Mouse (Mus musculus): ENCODE data around the gene Spn. TPM values are rescaled to one million over a fixed set of nuclear protein-coding genes. Genes with fewer than 3 reads are reported as not detected.
"Not testable (repeated sequence)": the region's sequence is repeated elsewhere in the genome, so short reads cannot be mapped to it uniquely, and the experiment has no call there.

Gene Spn
- polyA plus RNA-seq, 1 experiment: not detected

DNA sequence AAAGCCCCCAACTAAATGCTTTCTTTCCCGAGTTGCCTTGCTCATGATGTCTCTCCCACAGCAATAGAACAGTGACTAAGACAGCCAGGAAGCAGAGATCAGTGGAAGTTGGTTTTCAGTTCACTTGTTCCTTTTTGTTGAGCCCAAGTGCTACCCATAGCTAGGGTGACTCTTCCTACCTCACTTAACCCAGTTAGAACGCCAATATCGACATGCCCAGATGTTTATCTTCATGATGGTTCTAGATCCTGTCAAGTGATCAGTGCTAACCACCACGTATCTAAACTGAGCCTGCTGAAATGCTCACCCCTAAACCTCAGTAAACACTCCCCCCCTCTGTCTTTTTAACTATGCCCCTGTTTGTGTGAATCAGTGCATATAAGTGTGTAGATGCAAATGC, 38.1 kb downstream of the Spn start:
- H3K27ac ChIP-seq (ENCODE audit: insufficient read depth, low read length): no peak overlapping the region
- H3K4me3 ChIP-seq (ENCODE audit: insufficient read depth, low read length): no peak overlapping the region
- TF ChIP-seq CTCF (IDR thresholded peaks at IDR 0.05; ENCODE audit: borderline replicate concordance, insufficient read depth, low read length): no peak
- no peak for TF ChIP-seq POLR2A (IDR thresholded peaks at IDR 0.05; ENCODE audit: low read depth, low read length)
- H3K4me1 ChIP-seq (ENCODE audit: control insufficient read depth, insufficient read depth, low read length): no peaks in the 10 kb centered on the region

GRCm38 (mm10) chr7:127098950-127099349, 38.7 kb downstream of the Spn start:
- TF ChIP-seq POLR2A (IDR thresholded peaks at IDR 0.05; ENCODE audit: low read depth, low read length) (no peak), CTCF (IDR thresholded peaks at IDR 0.05; ENCODE audit: borderline replicate concordance, insufficient read depth, low read length) (no peak)
- Histone ChIP-seq H3K4me1 (ENCODE audit: control insufficient read depth, insufficient read depth, low read length) (no peaks in the 10 kb centered on the region), H3K27ac (ENCODE audit: insufficient read depth, low read length) (no peak overlapping the region), H3K4me3 (ENCODE audit: insufficient read depth, low read length) (no peak overlapping the region)

DNA sequence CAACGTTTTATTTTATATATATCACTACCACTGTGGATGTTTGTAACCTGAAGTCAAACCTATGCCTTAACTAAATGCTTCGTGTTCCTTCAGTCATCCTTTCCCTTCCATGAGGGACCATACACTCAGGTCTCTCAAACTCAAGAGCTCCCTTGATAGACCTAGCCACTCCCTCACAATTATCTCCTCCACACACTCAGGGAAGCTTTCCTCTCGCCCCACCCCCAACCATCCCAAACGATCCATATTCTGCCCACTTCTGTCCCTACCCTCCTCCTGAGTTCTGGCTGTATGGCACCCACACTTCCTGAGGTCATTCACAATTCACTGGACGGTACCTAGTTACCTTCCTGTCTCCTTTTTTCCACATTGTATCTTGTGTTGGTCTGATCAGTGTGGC, 39.1 kb downstream of the Spn start:
- no peak overlapping the region for H3K4me3 ChIP-seq (ENCODE audit: insufficient read depth, low read length)
- H3K4me1 ChIP-seq (ENCODE audit: control insufficient read depth, insufficient read depth, low read length): no peaks in the 10 kb centered on the region
- no peak for TF ChIP-seq CTCF (IDR thresholded peaks at IDR 0.05; ENCODE audit: borderline replicate concordance, insufficient read depth, low read length)
- TF ChIP-seq POLR2A (IDR thresholded peaks at IDR 0.05; ENCODE audit: low read depth, low read length): no peak
- H3K27ac ChIP-seq (ENCODE audit: insufficient read depth, low read length): no peak overlapping the region

DNA sequence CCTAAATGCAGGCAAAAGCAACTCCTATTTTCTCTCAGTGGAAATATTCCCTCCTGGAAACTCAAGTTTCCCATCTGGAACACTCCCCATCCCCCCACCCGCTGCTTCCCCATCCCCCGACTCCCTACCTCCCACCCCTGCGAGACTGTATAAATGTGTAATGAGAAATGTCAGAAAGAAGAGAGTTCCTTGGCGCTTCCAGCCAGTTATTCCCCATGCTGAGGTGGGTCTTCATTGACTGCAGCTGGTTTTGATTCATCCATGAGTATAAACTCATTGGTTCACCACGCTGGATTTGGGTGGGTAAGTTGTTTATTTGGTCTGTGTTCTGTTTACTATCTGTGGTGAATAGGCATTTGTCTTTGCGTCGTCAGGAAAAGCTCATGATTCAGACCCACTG, 41.2 kb downstream of the Spn start:
- no peak for TF ChIP-seq POLR2A (IDR thresholded peaks at IDR 0.05; ENCODE audit: low read depth, low read length)
- TF ChIP-seq CTCF (IDR thresholded peaks at IDR 0.05; ENCODE audit: borderline replicate concordance, insufficient read depth, low read length): no peak
- Histone ChIP-seq H3K4me1 (ENCODE audit: control insufficient read depth, insufficient read depth, low read length) (no peaks in the 10 kb centered on the region), H3K4me3 (ENCODE audit: insufficient read depth, low read length) (no peak overlapping the region), H3K27ac (ENCODE audit: insufficient read depth, low read length) (no peak overlapping the region)

DNA sequence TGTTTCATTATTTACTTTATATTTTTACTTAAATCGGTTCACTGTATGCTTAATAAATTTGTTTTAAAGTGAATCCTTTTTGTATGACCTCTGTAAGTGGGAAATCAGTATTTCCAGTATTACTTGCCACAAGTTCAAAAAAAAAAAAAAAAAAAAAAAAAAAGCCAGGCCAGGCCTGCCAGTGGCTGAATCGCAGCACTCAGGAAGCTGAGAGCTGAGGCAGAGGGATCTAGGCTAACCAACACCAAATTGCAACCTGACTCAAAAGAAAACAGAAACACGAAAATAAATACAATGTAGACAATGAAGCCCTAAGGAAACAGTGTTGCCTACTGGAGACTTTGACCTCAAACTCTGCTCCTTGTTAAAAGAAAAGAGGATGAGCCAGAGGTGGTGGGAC, 43.7 kb downstream of the Spn start:
- Histone ChIP-seq H3K4me1 (ENCODE audit: control insufficient read depth, insufficient read depth, low read length) (no peaks in the 10 kb centered on the region), H3K4me3 (ENCODE audit: insufficient read depth, low read length) (no peak overlapping the region), H3K27ac (ENCODE audit: insufficient read depth, low read length) (no peak overlapping the region)
- TF ChIP-seq CTCF (IDR thresholded peaks at IDR 0.05; ENCODE audit: borderline replicate concordance, insufficient read depth, low read length) (no peak), POLR2A (IDR thresholded peaks at IDR 0.05; ENCODE audit: low read depth, low read length) (no peak)

GRCm38 (mm10) chr7:127091114-127091896, 46.3 kb downstream of the Spn start, which contains the start of gene AI467606:
Gene AI467606, plus strand, starts transcription at chr7:127091359.
- TF ChIP-seq CTCF (IDR thresholded peaks at IDR 0.05; ENCODE audit: borderline replicate concordance, insufficient read depth, low read length): no peak
- no peak for TF ChIP-seq POLR2A (IDR thresholded peaks at IDR 0.05; ENCODE audit: low read depth, low read length)
- H3K4me3 ChIP-seq (ENCODE audit: insufficient read depth, low read length): no peak within 1 kb of the TSS
- no peak within 1 kb of the TSS for H3K27ac ChIP-seq (ENCODE audit: insufficient read depth, low read length)
- no peaks in the 10 kb centered on the region for H3K4me1 ChIP-seq (ENCODE audit: control insufficient read depth, insufficient read depth, low read length)

- H3K27ac ChIP-seq (ENCODE audit: insufficient read depth, low read length): no peak overlapping the region
- TF ChIP-seq CTCF (IDR thresholded peaks at IDR 0.05; ENCODE audit: borderline replicate concordance, insufficient read depth, low read length): no peak
- TF ChIP-seq POLR2A (IDR thresholded peaks at IDR 0.05; ENCODE audit: low read depth, low read length): no peak
- no peak overlapping the region for H3K4me3 ChIP-seq (ENCODE audit: insufficient read depth, low read length)
- H3K4me1 ChIP-seq (ENCODE audit: control insufficient read depth, insufficient read depth, low read length): no peaks in the 10 kb centered on the region
Observed at GRCm38 (mm10) chr7:127090154-127091113, 47.2 kb downstream of the Spn start.

GRCm38 (mm10) chr7:127088901-127089845, 48.5 kb downstream of the Spn start:
- H3K4me3 ChIP-seq (ENCODE audit: insufficient read depth, low read length): no peak overlapping the region
- no peaks in the 10 kb centered on the region for H3K4me1 ChIP-seq (ENCODE audit: control insufficient read depth, insufficient read depth, low read length)
- TF ChIP-seq CTCF (IDR thresholded peaks at IDR 0.05; ENCODE audit: borderline replicate concordance, insufficient read depth, low read length) (no peak), POLR2A (IDR thresholded peaks at IDR 0.05; ENCODE audit: low read depth, low read length) (no peak)

GRCm38 (mm10) chr7:127088083-127088482, 49.5 kb downstream of the Spn start:
- H3K4me3 ChIP-seq (ENCODE audit: insufficient read depth, low read length): no peak overlapping the region
- H3K27ac ChIP-seq (ENCODE audit: insufficient read depth, low read length): no peak overlapping the region
- no peaks in the 10 kb centered on the region for H3K4me1 ChIP-seq (ENCODE audit: control insufficient read depth, insufficient read depth, low read length)
- no peak for TF ChIP-seq POLR2A (IDR thresholded peaks at IDR 0.05; ENCODE audit: low read depth, low read length)
- TF ChIP-seq CTCF (IDR thresholded peaks at IDR 0.05; ENCODE audit: borderline replicate concordance, insufficient read depth, low read length): no peak

More at GRCm38 (mm10) chr7:127088901-127089845, 48.5 kb downstream of the Spn start:
- no peak overlapping the region for H3K27ac ChIP-seq (ENCODE audit: insufficient read depth, low read length)

DNA sequence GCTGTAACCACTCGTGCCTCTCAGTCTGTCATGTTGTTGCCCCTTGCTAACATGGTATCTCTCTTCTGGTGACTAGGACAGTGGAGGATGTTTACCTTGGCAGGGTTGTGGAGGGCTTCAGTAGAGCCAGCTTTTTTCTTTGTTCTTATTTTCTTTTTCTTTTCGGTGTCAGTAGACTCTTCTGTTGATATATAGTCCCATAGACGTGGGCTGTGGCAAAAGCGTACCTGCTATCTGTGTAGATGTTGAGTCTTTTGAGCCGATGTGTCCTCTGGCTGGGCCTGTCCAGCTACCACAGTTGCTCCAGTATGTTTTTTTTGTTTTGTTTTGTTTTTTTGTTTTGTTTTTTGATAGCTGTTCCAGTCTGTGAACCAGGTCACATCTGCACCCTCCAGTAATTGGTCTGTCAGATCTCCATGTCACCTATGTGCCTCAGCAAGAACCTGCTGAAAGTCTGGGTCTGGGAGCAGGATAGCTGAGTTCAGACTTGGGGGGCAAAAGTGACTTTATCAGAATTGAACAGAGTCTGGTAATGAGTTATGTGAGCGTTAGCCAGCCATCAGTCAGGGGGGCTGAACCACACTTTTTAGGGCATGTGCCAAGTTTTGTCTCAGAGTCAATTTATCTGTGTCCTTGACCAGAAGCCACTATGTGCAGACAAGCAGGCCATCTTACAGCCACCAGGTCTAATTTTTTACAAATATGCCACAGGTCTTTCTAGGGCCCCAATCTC, 50.2 kb downstream of the Spn start, which contains the start of gene Zg16:
TSS of gene Zg16 (minus strand) at position 51 of the 733 bp plus-strand sequence.
- H3K4me1 ChIP-seq (ENCODE audit: control insufficient read depth, insufficient read depth, low read length); H3K4me3 ChIP-seq (ENCODE audit: insufficient read depth, low read length); H3K27ac ChIP-seq (ENCODE audit: insufficient read depth, low read length): not testable (repeated sequence)

- not testable (repeated sequence) for H3K4me1 ChIP-seq (ENCODE audit: control insufficient read depth, insufficient read depth, low read length); H3K4me3 ChIP-seq (ENCODE audit: insufficient read depth, low read length); H3K27ac ChIP-seq (ENCODE audit: insufficient read depth, low read length)
Observed at GRCm38 (mm10) chr7:127085751-127086150, 51.9 kb downstream of the Spn start.

Data from embryonic fibroblast, embryonic 13.5 days (primary cell).